Mouse (Mus musculus): ENCODE results near the gene Olfr718-ps1. TPM values are rescaled to one million over a fixed set of nuclear protein-coding genes. Genes with fewer than 3 reads are reported as not detected.
A peak's percentile ranks its signal among the peaks of the same experiment; 100 is the strongest.

Gene Olfr718-ps1
- polyA plus RNA-seq, 1 experiment = not detected

DNA sequence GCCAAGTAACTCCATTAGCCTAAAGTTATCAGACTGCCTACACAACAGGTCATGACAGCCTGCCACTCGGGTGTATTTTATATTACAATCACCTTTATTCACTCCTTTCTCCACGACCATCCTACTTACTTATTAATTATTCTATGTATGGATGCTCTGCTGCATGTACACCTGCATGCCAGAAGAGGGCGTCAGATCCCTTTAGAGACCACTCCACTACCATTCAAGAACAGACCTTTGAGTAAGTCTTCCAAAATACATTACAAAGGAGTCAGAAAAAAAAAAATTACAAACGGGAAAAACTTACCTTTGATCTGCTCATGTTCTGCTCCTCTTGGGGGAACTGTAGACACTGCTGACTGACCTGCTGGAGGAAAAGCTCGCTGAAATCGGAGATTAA, 31.8 kb upstream of the Olfr718-ps1 start:
- H3K4me3 ChIP-seq (ENCODE audit: low read depth, low read length) = no peak overlapping the region
- WGBS = 21% methylated on average over 6 of the region's 6 CpGs
- TF ChIP-seq POLR2A (IDR thresholded peaks at IDR 0.05; ENCODE audit: low read depth, low read length) (no peak), CTCF (IDR thresholded peaks at IDR 0.05; ENCODE audit: extremely low read depth, insufficient read length, insufficient replicate concordance, low read depth, low read length) (no peak)
- H3K36me3 ChIP-seq (ENCODE audit: control insufficient read depth, insufficient read depth, low read length) = peaks cover 35% of the 10 kb centered on the region
- H3K4me1 ChIP-seq (ENCODE audit: control insufficient read depth, insufficient read depth, insufficient read length, low read length) = peaks cover 2% of the 10 kb centered on the region; the same call in 1 of the 2 replicates
- H3K27me3 ChIP-seq (ENCODE audit: control insufficient read depth, insufficient read depth, low read length) = no peaks in the 10 kb centered on the region
- no peak overlapping the region for H3K27ac ChIP-seq (ENCODE audit: insufficient read depth, low read depth, low read length)

DNA sequence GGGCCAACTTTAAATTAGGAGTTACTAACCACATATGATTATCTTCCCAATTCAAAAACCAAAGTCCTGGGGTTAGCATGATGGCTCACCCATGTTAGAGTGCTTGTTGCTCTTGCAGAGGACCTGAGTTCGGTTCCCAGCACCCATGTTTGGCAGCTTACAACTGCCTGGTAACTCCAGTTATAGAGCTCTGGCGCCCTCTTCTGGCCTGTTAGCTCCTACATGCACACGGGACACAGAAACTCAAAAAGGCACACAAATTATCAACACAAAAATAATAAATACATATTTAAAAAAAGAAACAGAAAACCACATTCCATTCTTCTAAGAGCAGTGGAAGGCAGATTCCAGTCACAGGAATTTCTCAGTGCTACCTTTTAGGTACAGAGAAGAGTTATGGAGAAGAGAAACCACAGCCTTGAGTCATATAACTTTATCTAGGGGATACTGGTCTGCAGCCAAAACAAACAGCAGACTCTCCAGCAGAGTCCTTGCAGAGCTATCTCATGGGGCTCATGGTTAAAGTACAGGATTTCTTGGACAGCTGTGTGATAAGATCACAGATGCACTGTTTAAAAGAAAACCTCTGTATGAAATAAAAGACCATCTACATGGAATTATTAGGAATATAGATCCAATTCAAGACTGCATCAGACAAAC, 30.3 kb upstream of the Olfr718-ps1 start:
- H3K4me1 ChIP-seq (ENCODE audit: control insufficient read depth, insufficient read depth, insufficient read length, low read length) = peaks cover 2% of the 10 kb centered on the region; the same call in 1 of the 2 replicates
- peaks cover 49% of the 10 kb centered on the region for H3K36me3 ChIP-seq (ENCODE audit: control insufficient read depth, insufficient read depth, low read length)
- WGBS = 94% methylated on average over 3 of the region's 3 CpGs
- H3K27me3 ChIP-seq (ENCODE audit: control insufficient read depth, insufficient read depth, low read length) = no peaks in the 10 kb centered on the region
- H3K27ac ChIP-seq (ENCODE audit: insufficient read depth, low read depth, low read length) = no peak overlapping the region
- no peak overlapping the region for H3K4me3 ChIP-seq (ENCODE audit: low read depth, low read length)
- TF ChIP-seq CTCF (IDR thresholded peaks at IDR 0.05; ENCODE audit: extremely low read depth, insufficient read length, insufficient replicate concordance, low read depth, low read length) (peak; percentile 23; the same call in 1 of the 2 replicates), POLR2A (IDR thresholded peaks at IDR 0.05; ENCODE audit: low read depth, low read length) (no peak)

DNA sequence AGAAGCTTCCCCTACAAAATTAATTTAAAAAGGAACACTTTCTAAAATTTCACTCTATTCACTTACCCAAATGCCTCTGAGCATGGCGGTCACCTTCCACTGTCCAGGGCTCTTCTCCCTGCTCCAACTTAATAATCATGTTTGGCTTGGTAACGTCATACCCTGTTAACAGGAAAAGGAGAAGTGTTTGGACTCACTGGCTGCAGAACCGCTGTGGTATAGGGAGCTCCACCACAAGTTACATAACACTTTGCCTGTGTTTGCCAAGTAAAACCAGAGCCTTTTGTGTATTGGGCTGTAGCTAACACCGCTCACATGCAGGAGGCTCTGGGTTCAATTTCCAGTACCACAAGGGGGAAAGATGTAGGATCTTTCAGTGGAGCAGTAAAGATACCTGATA, 28.6 kb upstream of the Olfr718-ps1 start:
- H3K36me3 ChIP-seq (ENCODE audit: control insufficient read depth, insufficient read depth, low read length) = peaks cover 56% of the 10 kb centered on the region

DNA sequence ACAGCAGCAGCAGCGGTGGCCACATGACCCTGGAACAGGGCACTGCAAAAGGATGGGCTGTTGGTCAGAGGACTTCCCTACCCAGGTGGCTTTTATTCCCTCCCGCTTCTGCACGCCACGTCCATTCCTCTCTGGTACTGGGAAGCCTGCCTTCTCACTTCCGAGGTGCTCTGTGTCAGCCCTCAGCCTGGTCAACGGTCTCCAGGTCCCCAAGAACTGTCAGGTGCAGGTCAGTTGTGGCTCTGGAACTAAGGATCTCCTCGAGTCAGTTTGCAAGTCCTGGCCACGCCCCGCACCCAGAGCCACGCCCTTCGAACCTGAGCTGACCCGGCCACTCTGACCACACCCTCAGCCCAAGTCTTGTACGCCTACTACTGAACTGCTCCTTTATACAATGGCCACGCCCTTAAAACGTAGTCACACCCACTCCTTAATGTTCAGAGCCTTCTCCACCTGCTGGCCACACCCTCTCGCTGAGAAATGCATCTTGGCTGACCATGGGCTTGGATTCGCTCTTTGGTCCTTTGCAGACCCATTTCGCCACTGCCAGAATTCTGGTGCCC, 18.2 kb upstream of the Olfr718-ps1 start:
- peak overlapping the region; percentile 34 for H3K4me3 ChIP-seq (ENCODE audit: low read depth, low read length)
- H3K36me3 ChIP-seq (ENCODE audit: control insufficient read depth, insufficient read depth, low read length) = no peaks in the 10 kb centered on the region
- no peak for TF ChIP-seq POLR2A (IDR thresholded peaks at IDR 0.05; ENCODE audit: low read depth, low read length)
- peak; percentile 16; the same call in 1 of the 2 replicates for TF ChIP-seq CTCF (IDR thresholded peaks at IDR 0.05; ENCODE audit: extremely low read depth, insufficient read length, insufficient replicate concordance, low read depth, low read length)
- WGBS = 8% methylated on average over 18 of the region's 18 CpGs
- H3K4me1 ChIP-seq (ENCODE audit: control insufficient read depth, insufficient read depth, insufficient read length, low read length) = peaks cover 7% of the 10 kb centered on the region
- no peaks in the 10 kb centered on the region; the same call in 1 of the 2 replicates for H3K27me3 ChIP-seq (ENCODE audit: control insufficient read depth, insufficient read depth, low read length)
- no peak overlapping the region for H3K27ac ChIP-seq (ENCODE audit: insufficient read depth, low read depth, low read length)

More for the DNA sequence above, 28.6 kb upstream of the Olfr718-ps1 start:
- TF ChIP-seq CTCF (IDR thresholded peaks at IDR 0.05; ENCODE audit: extremely low read depth, insufficient read length, insufficient replicate concordance, low read depth, low read length) (no peak), POLR2A (IDR thresholded peaks at IDR 0.05; ENCODE audit: low read depth, low read length) (no peak)
- H3K27me3 ChIP-seq (ENCODE audit: control insufficient read depth, insufficient read depth, low read length) = no peaks in the 10 kb centered on the region
- peaks cover 2% of the 10 kb centered on the region; the same call in 1 of the 2 replicates for H3K4me1 ChIP-seq (ENCODE audit: control insufficient read depth, insufficient read depth, insufficient read length, low read length)
- H3K27ac ChIP-seq (ENCODE audit: insufficient read depth, low read depth, low read length) = no peak overlapping the region
- no peak overlapping the region for H3K4me3 ChIP-seq (ENCODE audit: low read depth, low read length)
- 91% methylated on average over 4 of the region's 4 CpGs for WGBS

DNA sequence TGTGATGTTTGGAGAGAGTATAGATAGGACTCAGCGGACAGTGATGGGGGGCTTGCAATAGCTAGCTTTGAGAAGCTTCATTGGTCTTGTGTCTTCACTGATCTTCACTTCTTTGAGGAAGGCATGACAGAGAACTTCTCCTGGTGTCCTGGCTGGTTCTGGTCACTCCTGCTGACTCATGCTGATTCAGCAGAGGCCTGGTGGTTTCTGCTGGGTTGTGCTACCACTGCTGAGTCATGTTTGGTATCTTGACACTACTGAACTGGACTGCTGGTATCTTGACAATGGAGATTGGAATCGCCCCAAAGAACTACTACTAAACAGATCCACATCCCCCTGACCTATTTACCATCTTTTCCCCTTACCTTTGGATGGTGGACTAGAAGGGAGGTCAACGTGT, 8.2 kb upstream of the Olfr718-ps1 start:
- H3K4me1 ChIP-seq (ENCODE audit: control insufficient read depth, insufficient read depth, insufficient read length, low read length) = 0 out of 2 replicates have a peak, but pooled peaks cover 2% of the 10 kb centered on the region
- no peaks in the 10 kb centered on the region for H3K36me3 ChIP-seq (ENCODE audit: control insufficient read depth, insufficient read depth, low read length)
- no peak for TF ChIP-seq CTCF (IDR thresholded peaks at IDR 0.05; ENCODE audit: extremely low read depth, insufficient read length, insufficient replicate concordance, low read depth, low read length)
- TF ChIP-seq POLR2A (IDR thresholded peaks at IDR 0.05; ENCODE audit: low read depth, low read length) = no peak
- peaks cover 15% of the 10 kb centered on the region for H3K27me3 ChIP-seq (ENCODE audit: control insufficient read depth, insufficient read depth, low read length)
- H3K27ac ChIP-seq (ENCODE audit: insufficient read depth, low read depth, low read length) = no peak overlapping the region
- 89% methylated on average over 3 of the region's 3 CpGs for WGBS
- no peak overlapping the region for H3K4me3 ChIP-seq (ENCODE audit: low read depth, low read length)

DNA sequence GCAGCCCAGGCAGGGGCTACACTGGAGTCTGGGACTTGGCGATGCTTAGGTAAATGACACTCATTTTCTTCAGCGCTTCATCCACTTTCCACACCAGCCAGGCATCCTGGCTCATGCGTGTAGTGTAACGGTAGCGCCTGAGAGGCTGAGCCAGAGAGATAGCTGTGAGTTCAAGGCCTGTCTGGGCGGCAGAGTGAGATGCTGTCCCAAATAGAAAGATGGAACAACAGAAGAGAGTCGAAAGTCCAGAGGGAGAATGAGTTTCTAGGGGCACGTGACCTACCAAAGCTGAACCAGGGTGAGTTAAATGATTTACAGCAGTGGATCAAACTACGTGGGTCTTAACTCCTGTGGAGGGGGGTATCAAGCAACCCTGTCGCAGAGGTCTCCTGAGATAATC, 6.4 kb upstream of the Olfr718-ps1 start:
- WGBS = 82% methylated on average over 10 of the region's 10 CpGs

DNA sequence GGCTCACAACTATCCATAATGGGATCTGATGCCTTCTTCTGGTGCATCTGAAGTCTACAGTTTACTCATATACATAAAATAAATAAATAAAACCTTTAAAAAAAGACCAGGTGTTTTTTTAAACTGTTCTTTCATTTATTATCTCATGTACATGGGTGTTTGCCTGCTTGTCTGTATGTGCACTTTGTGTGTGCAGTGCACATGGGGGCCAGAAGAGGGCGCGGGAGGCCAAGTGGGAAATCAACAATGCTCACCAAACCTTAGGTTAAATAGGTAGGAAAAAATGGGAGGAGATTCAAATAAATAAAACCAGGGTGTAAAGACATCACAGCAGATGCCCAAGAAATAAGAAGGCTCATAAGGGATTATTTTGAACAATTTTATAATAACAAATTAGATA, 2.7 kb upstream of the Olfr718-ps1 start:
- H3K36me3 ChIP-seq (ENCODE audit: control insufficient read depth, insufficient read depth, low read length) = no peaks in the 10 kb centered on the region
- whole genome bisulfite sequencing = 88% methylated on average over 2 of the region's 2 CpGs
- TF ChIP-seq POLR2A (IDR thresholded peaks at IDR 0.05; ENCODE audit: low read depth, low read length) (no peak), CTCF (IDR thresholded peaks at IDR 0.05; ENCODE audit: extremely low read depth, insufficient read length, insufficient replicate concordance, low read depth, low read length) (no peak)
- no peaks in the 10 kb centered on the region for H3K27me3 ChIP-seq (ENCODE audit: control insufficient read depth, insufficient read depth, low read length)
- H3K27ac ChIP-seq (ENCODE audit: insufficient read depth, low read depth, low read length) = no peak overlapping the region
- H3K4me3 ChIP-seq (ENCODE audit: low read depth, low read length) = no peak overlapping the region
- no peaks in the 10 kb centered on the region for H3K4me1 ChIP-seq (ENCODE audit: control insufficient read depth, insufficient read depth, insufficient read length, low read length)

More for the DNA sequence above, 6.4 kb upstream of the Olfr718-ps1 start:
- H3K4me3 ChIP-seq (ENCODE audit: low read depth, low read length) = no peak overlapping the region
- no peaks in the 10 kb centered on the region for H3K36me3 ChIP-seq (ENCODE audit: control insufficient read depth, insufficient read depth, low read length)
- H3K27ac ChIP-seq (ENCODE audit: insufficient read depth, low read depth, low read length) = no peak overlapping the region
- H3K27me3 ChIP-seq (ENCODE audit: control insufficient read depth, insufficient read depth, low read length) = peaks cover 15% of the 10 kb centered on the region
- 0 out of 2 replicates have a peak, but pooled peaks cover 2% of the 10 kb centered on the region for H3K4me1 ChIP-seq (ENCODE audit: control insufficient read depth, insufficient read depth, insufficient read length, low read length)
- TF ChIP-seq POLR2A (IDR thresholded peaks at IDR 0.05; ENCODE audit: low read depth, low read length) = no peak
- TF ChIP-seq CTCF (IDR thresholded peaks at IDR 0.05; ENCODE audit: extremely low read depth, insufficient read length, insufficient replicate concordance, low read depth, low read length) = no peak
